Mouse (Mus musculus) heart, postnatal 0 days (tissue): ENCODE data around the gene Gnl1. TPM values are rescaled to one million over a fixed set of nuclear protein-coding genes. Genes with fewer than 3 reads are reported as not detected.

ENCODE experiments used
- ATAC-seq: fragments of 200-750 bp; cut with Nextera tagmentation; 2 replicates; pipeline ENCODE4 v1.8.0; 2017; ENCODE audit warnings: low read depth, moderate number of reproducible peaks, moderate library complexity; ENCODE audit not compliant: insufficient read depth
- DNase-seq: peaks from one replicate; pipeline ENCODE4 v3.0.0-alpha.2; 2016; ENCODE audit warnings: low spot score
- H3K27ac ChIP-seq: fragments of 300-500 bp; sonication (generic); 2 replicates; pipeline ENCODE4 v1.5.1; 2014; ENCODE audit warnings: low read depth, mild to moderate bottlenecking
- H3K27me3 ChIP-seq: fragments of 300-500 bp; sonication (generic); 2 replicates; pipeline ENCODE4 v1.6.1; 2014; ENCODE audit warnings: low read length, mixed read lengths; ENCODE audit not compliant: control insufficient read depth, insufficient read depth
- H3K36me3 ChIP-seq: fragments of 300-500 bp; sonication (generic); replicated peaks from 2 replicates; pipeline ENCODE4 v1.6.1; 2014; ENCODE audit warnings: low read length, mixed read lengths; ENCODE audit not compliant: control insufficient read depth, insufficient read depth
- H3K4me1 ChIP-seq: fragments of 300-500 bp; sonication (generic); 2 replicates; pipeline ENCODE4 v1.6.1; 2014; ENCODE audit warnings: antibody characterized with exemption; ENCODE audit not compliant: control insufficient read depth, insufficient read depth
- H3K4me2 ChIP-seq: fragments of 300-500 bp; sonication (generic); 2 replicates; pipeline ENCODE4 v1.6.1; 2014; ENCODE audit warnings: low read depth, mild to moderate bottlenecking, low read length, moderate library complexity
- H3K4me3 ChIP-seq: fragments of 300-500 bp; sonication (generic); 2 replicates; pipeline ENCODE4 v1.5.1; 2014; ENCODE audit warnings: low read depth, low read length
- H3K9ac ChIP-seq: fragments of 300-500 bp; sonication (generic); replicated peaks from 2 replicates; pipeline ENCODE4 v1.6.1; 2014; ENCODE audit warnings: low read depth, low read length, mixed read lengths
- H3K9me3 ChIP-seq: fragments of 300-500 bp; sonication (generic); replicated peaks from 2 replicates; pipeline ENCODE4 v1.6.1; 2016; ENCODE audit warnings: low read length; ENCODE audit not compliant: control insufficient read depth
- CTCF ChIP-seq: IDR thresholded peaks from 2 replicates; pipeline ENCODE4 v1.5.1; 2016; ENCODE audit warnings: antibody characterized with exemption, control low read depth, low read depth
- EP300 ChIP-seq: IDR thresholded peaks from 2 replicates; pipeline ENCODE4 v1.6.1; 2016; ENCODE audit warnings: antibody characterized with exemption, low read depth
- WGBS: fragments of 180-500 bp; shearing (Covaris S2); extraction: QIAGEN DNeasy Blood & Tissue Kit; methylation state at CpG from one replicate; pipeline ENCODE4 v1.1.7; 2014; 5-methylcytosine and 5-hydroxymethylcytosine counted together
- polyA plus RNA-seq: library from polyadenylated mRNA; unstranded; fragments of >200 nt; fragmentation: Nextera tagmentation; extraction: Ambion mirVana; gene quantifications from 2 replicates; pipeline ENCODE4 v1.2.1, GENCODE M21; 2015
- total RNA-seq: library from RNA; depleted of rRNA; stranded (reverse); fragments of >200 nt; gene quantifications from 2 replicates; pipeline ENCODE4 v1.2.3, GENCODE M21; 2014; ENCODE audit warnings: low replicate concordance

The Gnl1 gene
- total and polyA plus RNA-seq, 2 experiments from 2014 or later: 27.2 to 30.0 TPM

DNA sequence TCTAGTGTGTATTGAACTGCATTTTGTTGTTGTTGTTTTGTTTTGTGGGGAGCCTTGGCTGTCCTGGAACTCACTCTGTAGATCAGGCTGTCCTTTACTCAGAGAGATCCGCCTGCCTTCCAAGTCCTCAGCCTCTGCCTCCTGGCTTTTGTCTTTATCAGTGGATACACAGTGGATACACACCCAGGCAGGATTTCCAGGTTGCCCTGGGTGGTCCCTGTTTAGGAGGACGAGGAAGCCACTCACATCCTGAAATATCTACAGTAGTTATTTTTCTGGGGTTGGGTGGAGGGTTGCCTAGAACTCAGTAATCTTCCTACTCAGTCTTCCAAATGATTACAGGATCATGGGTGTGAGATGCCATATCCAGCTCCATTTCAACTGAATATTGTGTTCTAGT is 39.3 kb downstream of the Gnl1 start:
- Histone ChIP-seq H3K36me3 (peaks cover 12% of the 10 kb centered on the region; the same call in 1 of the 2 replicates), H3K4me2 (no peak overlapping the region), H3K27ac (peak overlapping the region; percentile 75; the same call in 1 of the 2 replicates), H3K4me1 (peaks cover 3% of the 10 kb centered on the region; the same call in 1 of the 2 replicates), H3K27me3 (no peaks in the 10 kb centered on the region), H3K9me3 (no peaks in the 10 kb centered on the region), H3K4me3 (no peak overlapping the region), H3K9ac (no peak overlapping the region)
- ATAC-seq (no peak), DNase-seq (no peak)
- WGBS: 40% methylated on average over 2 of the region's 2 CpGs
- TF ChIP-seq CTCF (no peak), EP300 (no peak)

DNA sequence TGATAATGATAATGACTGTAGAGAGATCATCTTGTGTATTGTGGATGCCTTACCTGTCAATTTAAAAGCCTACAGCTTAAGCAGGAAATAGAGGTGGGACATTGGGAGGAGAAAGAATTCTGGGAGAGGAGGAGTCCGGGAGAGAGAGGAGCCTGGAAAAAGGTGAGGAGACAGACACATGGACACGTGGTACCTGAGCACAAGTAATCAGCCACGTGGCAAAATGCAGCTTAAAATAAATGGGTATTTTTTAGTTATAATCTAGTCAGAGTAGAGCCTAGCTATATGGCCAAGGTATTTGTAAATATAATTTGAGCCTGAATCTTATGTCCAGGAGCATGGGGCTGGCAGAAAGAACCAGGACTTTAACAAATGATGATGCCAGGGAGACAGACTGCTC is 39.9 kb downstream of the Gnl1 start:
- peak overlapping the region; percentile 53; the same call in 1 of the 2 replicates for H3K4me2 ChIP-seq
- ATAC-seq: no peak

DNA sequence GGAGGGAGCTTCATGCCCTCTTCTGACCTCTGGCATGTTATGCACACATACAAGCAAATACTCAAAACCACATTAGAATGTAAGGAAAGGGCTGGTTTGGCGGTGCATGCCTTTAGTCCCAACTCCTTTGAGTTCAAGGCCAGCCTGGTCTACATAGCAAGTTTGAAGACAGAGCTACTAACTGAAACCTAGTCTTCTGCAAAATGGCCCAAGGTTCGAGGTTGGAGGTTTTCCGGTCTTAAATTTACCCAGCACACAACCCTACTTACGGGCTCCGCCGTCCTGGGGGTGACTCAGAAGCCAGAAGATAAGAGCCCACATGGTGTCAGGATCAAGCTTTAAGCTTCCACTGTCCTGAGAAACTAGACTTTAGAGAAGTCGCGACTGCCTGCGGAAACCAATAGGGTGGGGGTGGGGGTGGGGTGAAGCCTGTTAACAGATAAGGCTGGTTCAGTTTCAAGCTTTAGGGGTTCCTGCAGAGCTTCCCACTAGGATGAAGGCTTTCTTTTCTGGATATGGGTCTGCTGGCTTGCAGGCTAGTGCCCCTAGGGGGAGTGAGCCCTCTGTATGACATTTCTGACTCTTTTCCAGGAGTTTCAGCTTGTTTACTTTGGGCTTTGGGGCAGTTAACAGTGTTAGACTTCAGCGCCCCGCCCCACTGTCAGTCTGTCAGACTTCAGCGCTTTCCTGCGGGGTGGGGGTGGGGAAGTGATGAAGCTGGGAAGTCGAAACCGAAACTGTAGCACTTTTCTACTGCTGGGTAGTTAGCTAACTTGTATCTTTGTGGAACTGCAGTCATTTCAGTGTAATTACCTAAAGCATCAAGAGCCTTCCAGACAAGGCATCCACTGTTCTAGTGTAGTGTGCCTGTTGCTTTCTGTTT is 40.8 kb downstream of the Gnl1 start, which contains the start of gene H2-T24:
Gene H2-T24 (minus strand): TSS at position 370 of the 883 bp plus-strand sequence.
- DNase-seq (peak; percentile 50), ATAC-seq (peak; percentile 75)
- peaks cover 3% of the 10 kb centered on the region for H3K4me1 ChIP-seq
- H3K4me2 ChIP-seq: peak within 1 kb of the TSS; percentile 53
- no peaks in the 10 kb centered on the region for H3K27me3 ChIP-seq
- H3K27ac ChIP-seq: peak within 1 kb of the TSS; percentile 75
- 0 out of 2 replicates have a peak within 1 kb of the TSS, but pooled peaks have one; percentile 14 for H3K9ac ChIP-seq
- peaks cover 5% of the 10 kb centered on the region; the same call in 1 of the 2 replicates for H3K36me3 ChIP-seq
- peak within 1 kb of the TSS; percentile 31 for H3K4me3 ChIP-seq
- TF ChIP-seq CTCF (peak; percentile 6; the same call in 1 of the 2 replicates), EP300 (no peak)
- 23% methylated on average over 15 of the region's 15 CpGs for WGBS
- no peaks in the 10 kb centered on the region for H3K9me3 ChIP-seq

More for the DNA sequence above, 39.9 kb downstream of the Gnl1 start:
- Histone ChIP-seq H3K4me3 (peak overlapping the region; percentile 31; the same call in 1 of the 2 replicates), H3K27me3 (no peaks in the 10 kb centered on the region), H3K9ac (no peak overlapping the region), H3K27ac (peak overlapping the region; percentile 75), H3K36me3 (peaks cover 8% of the 10 kb centered on the region; the same call in 1 of the 2 replicates), H3K4me1 (peaks cover 3% of the 10 kb centered on the region), H3K9me3 (no peaks in the 10 kb centered on the region)
- TF ChIP-seq EP300: no peak
- TF ChIP-seq CTCF: no peak
- 55% methylated on average over 3 of the region's 3 CpGs for WGBS
- DNase-seq: no peak

DNA sequence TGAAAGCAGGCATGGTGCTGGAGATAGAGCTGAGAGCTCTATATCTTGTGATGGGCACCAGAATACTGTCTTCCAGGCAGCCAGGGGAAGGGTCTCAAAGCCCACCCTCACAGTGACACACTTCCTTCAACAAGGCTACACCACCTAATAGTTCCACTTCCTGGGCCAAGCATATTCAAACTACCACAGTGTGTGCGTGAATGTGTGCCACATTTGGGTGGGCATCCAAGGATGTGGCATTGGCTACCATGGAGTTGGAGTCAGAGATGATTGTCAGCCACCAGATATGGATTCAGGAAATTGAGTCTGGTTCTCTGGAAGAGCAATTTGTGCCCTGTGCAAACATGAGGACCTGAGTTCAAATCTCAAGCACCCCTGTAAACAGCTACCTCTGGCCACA is 41.7 kb downstream of the Gnl1 start:
- TF ChIP-seq EP300: no peak
- no peak for TF ChIP-seq CTCF
- Histone ChIP-seq H3K4me2 (no peak overlapping the region; the same call in 1 of the 2 replicates), H3K4me3 (0 out of 2 replicates have a peak overlapping the region, but pooled peaks have one; percentile 31), H3K27me3 (no peaks in the 10 kb centered on the region), H3K36me3 (no peaks in the 10 kb centered on the region), H3K4me1 (peaks cover 3% of the 10 kb centered on the region), H3K27ac (peak overlapping the region; percentile 75), H3K9me3 (no peaks in the 10 kb centered on the region), H3K9ac (no peak overlapping the region)
- DNase-seq (no peak), ATAC-seq (no peak)
- 85% methylated on average over 1 of the region's 1 CpGs for WGBS

DNA sequence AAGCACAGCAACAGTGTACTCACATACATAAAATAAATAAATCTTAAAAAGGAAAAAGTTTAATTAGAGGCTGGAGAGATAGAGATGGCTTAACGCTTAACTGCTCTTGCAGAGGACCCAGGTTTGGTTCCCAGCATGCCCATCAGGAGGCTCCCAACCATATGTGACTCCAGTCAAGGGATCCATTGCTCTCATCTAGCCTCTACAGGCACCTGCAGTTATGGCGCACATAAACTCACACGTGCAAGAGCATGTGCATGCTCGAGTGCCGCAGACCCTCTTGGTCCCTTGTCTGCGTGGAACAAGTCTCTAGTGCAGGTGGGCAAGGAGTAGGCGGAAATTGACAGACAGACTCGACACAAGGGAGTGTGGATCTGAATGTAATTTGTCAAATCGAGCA is 42.4 kb downstream of the Gnl1 start:
- no peaks in the 10 kb centered on the region for H3K9me3 ChIP-seq
- WGBS: 94% methylated on average over 9 of the region's 9 CpGs
- no peak overlapping the region for H3K4me3 ChIP-seq
- no peak overlapping the region for H3K27ac ChIP-seq
- TF ChIP-seq CTCF (no peak), EP300 (no peak)
- ATAC-seq (no peak), DNase-seq (no peak)
- H3K4me2 ChIP-seq: no peak overlapping the region
- H3K36me3 ChIP-seq: no peaks in the 10 kb centered on the region
- H3K9ac ChIP-seq: no peak overlapping the region
- H3K27me3 ChIP-seq: no peaks in the 10 kb centered on the region
- H3K4me1 ChIP-seq: peaks cover 3% of the 10 kb centered on the region
